Comparison of ENCODE assay signal across 10 mouse cellular contexts in genomic region chr7:18923711-18924191, GRCm38 (mm10). TPM values are rescaled to one million over a fixed set of nuclear protein-coding genes. Genes with fewer than 3 reads are reported as not detected.
A peak's percentile ranks its signal among the peaks of the same experiment; 100 is the strongest.
DNase-seq lines count a peak whose midpoint lies in the region; ATAC-seq and TF ChIP-seq lines count a peak whose summit lies in the region.
"Had no signal": no experiment of that assay in that cellular context is flagged by ENCODE, and none has a peak within 500 bp of the region (broad histone marks: within the 10 kb centered on the region; RNA-seq: fewer than 3 reads in every experiment).

No protein-coding gene starts in this region.

- H3K36me3 ChIP-seq in forebrain, embryonic 10.5 days (replicated peaks): no peaks in the 10 kb centered on the region
- H3K36me3 ChIP-seq: heart, embryonic 10.5 days had no signal

- no peak for TF ChIP-seq CTCF in olfactory bulb, adult 2 months (IDR thresholded peaks at IDR 0.05; ENCODE audit: insufficient read depth, low read depth, low read length)

- TF ChIP-seq POLR2A in olfactory bulb, adult 2 months (IDR thresholded peaks at IDR 0.05; ENCODE audit: insufficient read depth, low read depth, low read length): no peak

- no peak for ATAC-seq in megakaryocyte-erythroid progenitor cell, adult 5-6 weeks (replicated peaks; ENCODE audit: low FRiP score, low TSS enrichment, poor library complexity, severe bottlenecking)

- H3K4me1 ChIP-seq in forebrain, embryonic 10.5 days: peaks cover 75% of the 10 kb centered on the region
- H3K4me1 ChIP-seq in olfactory bulb, adult 2 months (ENCODE audit: control insufficient read depth, insufficient read depth, low read length): peaks cover 42% of the 10 kb centered on the region

- intact Hi-C loops in left cerebral cortex, postnatal 14 days (cut with DNase I): loop anchor here (10.0 kb wide), 1 partner anchor 71 kb away; the partner anchor contains the start of gene Mypop

- peak; percentile 35 to 54 for DNase-seq in frontal cortex, postnatal 14 days (ENCODE audit: low spot score in 2 of 2)
- no peak for DNase-seq in frontal cortex, postnatal 25 days (ENCODE audit: low spot score in 2 of 2)
- DNase-seq in forebrain, embryonic 10.5 days (ENCODE audit: extremely low spot score, low spot score): no peak
- peak; percentile 51 to 69 for DNase-seq in left cerebral cortex, postnatal 14 days (ENCODE audit: low spot score in 2 of 2)
- DNase-seq in liver: no peak
- no peak for DNase-seq in lung, postnatal 36 days
- DNase-seq: kidney, postnatal 10 days had no signal

- peak overlapping the region; percentile 95 for H3K27ac ChIP-seq in forebrain, embryonic 10.5 days
- H3K27ac ChIP-seq in olfactory bulb, adult 2 months (ENCODE audit: insufficient read depth, low read depth, low read length): peak overlapping the region; percentile 98
- H3K27ac ChIP-seq: heart, embryonic 10.5 days had no signal

- WGBS in forebrain, embryonic 10.5 days: 18% methylated on average over 4 of the region's 4 CpGs
- 13% methylated on average over 4 of the region's 4 CpGs for WGBS in olfactory bulb, adult 2 months

- H3K27me3 ChIP-seq in forebrain, embryonic 10.5 days (ENCODE audit: poor library complexity, severe bottlenecking): peaks cover 70% of the 10 kb centered on the region

- peak overlapping the region; percentile 22; the same call in 1 of the 2 replicates for H3K4me3 ChIP-seq in forebrain, embryonic 10.5 days
- no peak overlapping the region for H3K4me3 ChIP-seq in olfactory bulb, adult 2 months (ENCODE audit: insufficient read depth, low read depth, low read length)
- H3K4me3 ChIP-seq: heart, embryonic 10.5 days had no signal

- H3K9me3 ChIP-seq in forebrain, embryonic 10.5 days: no peaks in the 10 kb centered on the region
- H3K9me3 ChIP-seq: heart, embryonic 10.5 days had no signal

RNA-seq across cellular contexts. Expression of gene Nova2, which starts 1.9 kb away (rescaled TPM):
- 2.2 and 2.9 TPM in 2 replicates for polyA plus RNA-seq in forebrain, embryonic 10.5 days (2016; fragmentation: Nextera tagmentation; extraction: Ambion mirVana)
- 100 to 1,000 TPM; 105 to 110 TPM for total RNA-seq in left cerebral cortex, postnatal 14 days (2021)
- polyA plus RNA-seq in olfactory bulb, adult 2 months (2012; ENCODE audit: insufficient read depth, insufficient read length, low replicate concordance, missing spikeins): not detected in 2 replicates
- total RNA-seq in megakaryocyte-erythroid progenitor cell, adult 5-6 weeks (2014; fragmentation: Nextera tagmentation): not detected in 2 replicates
- total RNA-seq in megakaryocyte-erythroid progenitor cell, adult 5-6 weeks (2017): not detected in 2 replicates

RNA-seq across cellular contexts. Expression of gene Ccdc61, which starts 13.5 kb away (rescaled TPM):
- polyA plus RNA-seq in forebrain, embryonic 10.5 days (2016; fragmentation: Nextera tagmentation; extraction: Ambion mirVana): 30.0 and 31.0 TPM in 2 replicates
- 10 to 100 TPM; 11.6 to 13.0 TPM for total RNA-seq in left cerebral cortex, postnatal 14 days (2021)
- polyA plus RNA-seq in olfactory bulb, adult 2 months (2012; ENCODE audit: insufficient read depth, insufficient read length, low replicate concordance, missing spikeins): not detected in 2 replicates
- 23.6 and 42.3 TPM in 2 replicates for total RNA-seq in megakaryocyte-erythroid progenitor cell, adult 5-6 weeks (2014; fragmentation: Nextera tagmentation)
- 6.8 and 13.3 TPM in 2 replicates for total RNA-seq in megakaryocyte-erythroid progenitor cell, adult 5-6 weeks (2017)

RNA-seq across cellular contexts. Expression of gene Pglyrp1, which starts 52.6 kb away (rescaled TPM):
- polyA plus RNA-seq in forebrain, embryonic 10.5 days (2016; fragmentation: Nextera tagmentation; extraction: Ambion mirVana): 0.93 and 1.0 TPM in 2 replicates
- total RNA-seq in left cerebral cortex, postnatal 14 days (2021): 10 to 100 TPM; 25.1 to 34.5 TPM
- polyA plus RNA-seq in olfactory bulb, adult 2 months (2012; ENCODE audit: insufficient read depth, insufficient read length, low replicate concordance, missing spikeins): not detected in 2 replicates
- 1.9 and 43.9 TPM in 2 replicates for total RNA-seq in megakaryocyte-erythroid progenitor cell, adult 5-6 weeks (2014; fragmentation: Nextera tagmentation)
- 0.61 and 2.2 TPM in 2 replicates for total RNA-seq in megakaryocyte-erythroid progenitor cell, adult 5-6 weeks (2017)

Comparison
In these comparisons a context has a peak if more than half of its experiments do, and no peak if none do; other contexts are left out.
1. DNase-seq: peak in frontal cortex, postnatal 14 days (2 of 2) and left cerebral cortex, postnatal 14 days (2 of 2); none in frontal cortex, postnatal 25 days (0 of 2), forebrain, embryonic 10.5 days (single experiment), liver (single experiment) and lung, postnatal 36 days (single experiment).
2. RNA of gene Nova2, which starts 1.9 kb away (total RNA-seq): 105 to 110 TPM in left cerebral cortex, postnatal 14 days; not detected in megakaryocyte-erythroid progenitor cell, adult 5-6 weeks; every median in the first group is over 100 times any median in the second.